Mouse (Mus musculus): ENCODE measurements around the gene Krtap12-1.
"Not testable (repeated sequence)": the region's sequence is repeated elsewhere in the genome, so short reads cannot be mapped to it uniquely, and the experiment has no call there.

The Krtap12-1 gene

DNA sequence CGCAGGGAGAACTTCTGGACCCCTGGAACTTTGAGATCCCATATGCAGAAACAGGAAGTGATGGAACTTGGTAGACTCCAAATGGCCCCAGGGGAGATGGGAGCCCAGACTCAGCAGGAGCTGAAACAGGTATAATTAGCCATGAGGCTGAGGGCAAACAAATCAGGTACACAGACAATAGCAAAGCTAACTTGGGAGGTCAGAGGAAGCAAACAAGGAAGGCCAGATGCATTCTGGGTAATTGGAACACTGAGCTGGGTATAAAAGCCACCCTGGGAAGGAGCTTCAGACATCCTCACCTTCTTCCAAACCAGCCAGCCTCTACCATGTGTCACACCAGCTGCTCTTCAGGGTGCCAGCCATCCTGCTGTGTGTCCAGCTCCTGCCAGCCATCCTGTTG is at the start of gene Krtap12-1:
TSS of gene Krtap12-1 (plus strand) at position 301 of the 400 bp plus-strand sequence.
- DNase-seq (ENCODE audit: inconsistent ontology term), result not testable (repeated sequence)

- DNase-seq (ENCODE audit: inconsistent ontology term), result no peak
Observed at GRCm38 (mm10) chr10:77670710-77671109, 49.7 kb upstream of the Krtap12-1 start.

DNA sequence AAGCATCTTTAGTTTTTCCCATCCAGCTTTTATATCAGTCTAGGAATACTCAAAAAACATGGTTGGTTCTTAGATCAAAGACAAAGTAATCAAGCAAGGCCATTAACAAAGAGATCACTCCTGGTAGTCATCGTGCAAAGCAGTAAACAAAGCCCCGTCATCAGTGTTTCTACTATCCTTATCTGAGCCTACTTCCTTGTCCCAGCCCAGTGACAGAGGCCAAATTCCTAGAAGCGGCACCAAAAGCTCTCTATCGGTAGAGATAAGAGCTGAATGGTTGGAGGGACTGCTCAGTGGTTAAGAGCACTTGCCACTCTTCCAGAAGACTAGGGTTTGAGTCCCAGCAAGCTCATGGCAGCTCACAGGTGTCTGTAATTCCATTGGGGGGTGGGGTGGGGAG is 48.9 kb upstream of the Krtap12-1 start:
- DNase-seq (ENCODE audit: inconsistent ontology term), result no peak

GRCm38 (mm10) chr10:77673765-77674164 is 46.6 kb upstream of the Krtap12-1 start:
- DNase-seq (ENCODE audit: inconsistent ontology term), result no peak

DNA sequence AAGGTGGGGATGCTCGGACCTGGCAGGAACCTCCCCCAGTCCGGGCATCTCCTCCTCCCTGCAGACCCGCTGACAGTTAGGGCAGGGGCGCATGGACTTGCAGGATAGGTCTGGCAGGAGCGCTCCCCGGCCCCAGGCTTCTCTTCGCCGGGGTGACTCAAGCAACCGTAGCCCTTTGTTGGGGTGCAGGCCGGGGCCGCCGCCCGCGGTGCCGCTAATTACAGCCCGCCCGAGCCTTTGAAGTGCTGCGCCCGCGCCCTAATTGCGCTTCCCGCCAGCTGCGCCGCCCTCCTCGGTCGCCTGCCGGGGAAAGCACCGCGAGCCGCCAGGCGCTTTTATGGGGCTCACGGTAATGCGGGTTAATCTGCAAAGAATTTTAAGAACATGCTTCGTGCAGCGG is 42.8 kb upstream of the Krtap12-1 start:
- peak; percentile 76 for DNase-seq (ENCODE audit: inconsistent ontology term)

- no peak for DNase-seq (ENCODE audit: inconsistent ontology term)
Observed at GRCm38 (mm10) chr10:77682994-77683393, 37.4 kb upstream of the Krtap12-1 start.

- DNase-seq (ENCODE audit: inconsistent ontology term), result no peak
Observed at GRCm38 (mm10) chr10:77684181-77684580, 36.2 kb upstream of the Krtap12-1 start.

- no peak for DNase-seq (ENCODE audit: inconsistent ontology term)
Observed at GRCm38 (mm10) chr10:77685895-77686664, 34.3 kb upstream of the Krtap12-1 start, which contains the start of gene Tspear. Tspear (plus strand) TSS chr10:77686569.

DNA sequence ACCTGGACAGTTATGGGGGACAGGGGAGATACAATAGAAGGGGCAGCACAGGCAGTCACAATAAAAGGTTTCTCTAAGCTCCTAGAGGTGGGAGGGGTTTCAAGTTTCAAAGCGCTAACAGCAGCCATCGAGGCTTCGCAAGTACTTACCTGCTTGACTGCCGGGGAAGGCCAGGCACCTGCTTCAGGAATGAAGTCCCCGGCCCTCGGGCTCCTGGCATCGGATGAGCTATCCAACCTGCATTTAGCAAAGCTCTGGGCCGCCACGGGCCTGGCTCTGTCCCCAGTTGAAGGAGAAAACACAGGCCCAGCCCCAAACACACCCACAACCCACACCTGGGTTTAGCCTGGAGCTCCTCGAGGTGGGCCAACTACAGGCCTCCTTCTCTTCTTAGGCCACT is 33.4 kb upstream of the Krtap12-1 start:
- DNase-seq (ENCODE audit: inconsistent ontology term), result no peak

- DNase-seq (ENCODE audit: inconsistent ontology term), result not testable (repeated sequence)
Observed at GRCm38 (mm10) chr10:77690356-77690807, 30.0 kb upstream of the Krtap12-1 start, which contains the start of gene Gm19402. Gm19402 (minus strand) TSS chr10:77690757.

GRCm38 (mm10) chr10:77697133-77697532 is 23.3 kb upstream of the Krtap12-1 start, which contains the start of gene Gm9508:
Gm9508 (minus strand) TSS chr10:77697233.
- DNase-seq (ENCODE audit: inconsistent ontology term), result no peak

DNA sequence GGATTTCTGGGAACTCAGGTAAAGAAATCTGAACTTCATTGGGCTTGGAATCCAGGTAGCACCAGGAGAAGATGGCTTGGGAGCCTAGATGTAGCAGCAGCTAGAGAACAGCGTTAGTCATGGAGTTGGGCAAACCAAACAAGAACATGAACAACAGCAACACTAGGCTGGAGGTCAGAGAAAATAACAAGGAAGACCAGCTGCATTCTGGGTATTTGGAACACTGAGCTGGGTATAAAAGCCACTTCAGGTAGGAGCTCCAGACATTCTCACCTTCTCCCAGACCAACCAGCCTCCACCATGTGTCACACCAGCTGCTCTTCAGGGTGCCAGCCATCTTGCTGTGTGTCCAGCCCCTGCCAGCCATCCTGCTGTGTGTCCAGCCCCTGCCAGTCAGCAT is 14.1 kb upstream of the Krtap12-1 start, which contains the start of gene Gm10272:
TSS of gene Gm10272 (plus strand) at position 301 of the 400 bp plus-strand sequence.
- no peak for DNase-seq (ENCODE audit: inconsistent ontology term)

- DNase-seq (ENCODE audit: inconsistent ontology term), result no peak
Observed at GRCm38 (mm10) chr10:77709831-77710230, 10.6 kb upstream of the Krtap12-1 start.

DNA sequence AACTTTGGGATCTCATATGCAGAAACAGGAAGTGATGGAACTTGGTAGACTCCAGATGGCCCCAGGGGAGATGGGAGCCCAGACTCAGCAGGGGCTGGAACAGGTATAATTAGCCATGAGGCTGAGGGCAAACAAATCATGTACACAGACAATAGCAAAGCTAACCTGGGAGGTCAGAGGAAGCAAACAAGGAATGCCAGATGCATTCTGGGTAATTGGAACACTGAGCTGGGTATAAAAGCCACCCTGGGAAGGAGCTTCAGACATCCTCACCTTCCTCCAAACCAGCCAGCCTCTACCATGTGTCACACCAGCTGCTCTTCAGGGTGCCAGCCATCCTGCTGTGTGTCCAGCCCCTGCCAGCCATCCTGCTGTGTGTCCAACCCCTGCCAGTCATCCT is 9.2 kb upstream of the Krtap12-1 start, which contains the start of gene Gm10024:
TSS of gene Gm10024 (plus strand) at position 301 of the 400 bp plus-strand sequence.
- not testable (repeated sequence) for DNase-seq (ENCODE audit: inconsistent ontology term)

GRCm38 (mm10) chr10:77713734-77714133 is 6.7 kb upstream of the Krtap12-1 start:
- DNase-seq (ENCODE audit: inconsistent ontology term), result no peak

DNA sequence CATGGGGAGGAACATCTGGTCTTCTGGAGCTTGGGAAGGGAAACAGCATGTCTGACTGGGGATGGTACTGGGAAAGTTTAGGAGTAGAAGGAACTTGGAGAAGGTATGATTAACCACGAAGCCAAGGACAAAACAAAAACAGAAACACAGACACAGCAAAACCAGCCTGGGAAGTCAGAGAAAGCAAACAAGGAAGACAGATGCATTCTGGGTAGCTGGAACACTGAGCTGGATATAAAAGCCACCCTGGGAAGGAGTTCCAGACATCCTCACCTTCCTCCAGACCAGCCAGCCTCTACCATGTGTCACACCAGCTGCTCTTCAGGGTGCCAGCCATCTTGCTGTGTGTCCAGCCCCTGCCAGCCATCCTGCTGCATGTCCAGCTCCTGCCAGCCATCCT is 4.9 kb upstream of the Krtap12-1 start, which contains the start of gene Gm10142:
TSS of gene Gm10142 (plus strand) at position 301 of the 400 bp plus-strand sequence.
- DNase-seq (ENCODE audit: inconsistent ontology term), result no peak

DNA sequence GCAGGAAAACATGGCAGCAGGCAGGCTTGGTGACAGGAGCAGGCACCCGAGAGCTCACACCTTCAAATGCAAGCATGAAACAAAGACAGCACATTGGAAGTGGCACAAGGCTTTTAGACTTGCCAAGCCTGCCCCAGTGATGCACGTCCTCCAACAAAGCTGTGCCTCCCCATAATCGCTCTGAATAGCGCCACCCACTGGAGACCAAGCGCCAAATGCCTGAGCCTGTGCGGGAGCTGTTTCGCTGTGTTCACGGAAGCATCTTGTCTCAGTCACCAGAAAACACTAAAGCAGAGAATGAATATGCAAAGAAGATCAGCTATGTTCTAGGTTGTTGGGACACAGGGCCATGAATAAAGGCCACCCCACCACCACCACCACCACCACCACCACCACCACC is 4.5 kb downstream of the Krtap12-1 start:
- no peak for DNase-seq (ENCODE audit: inconsistent ontology term)

DNA sequence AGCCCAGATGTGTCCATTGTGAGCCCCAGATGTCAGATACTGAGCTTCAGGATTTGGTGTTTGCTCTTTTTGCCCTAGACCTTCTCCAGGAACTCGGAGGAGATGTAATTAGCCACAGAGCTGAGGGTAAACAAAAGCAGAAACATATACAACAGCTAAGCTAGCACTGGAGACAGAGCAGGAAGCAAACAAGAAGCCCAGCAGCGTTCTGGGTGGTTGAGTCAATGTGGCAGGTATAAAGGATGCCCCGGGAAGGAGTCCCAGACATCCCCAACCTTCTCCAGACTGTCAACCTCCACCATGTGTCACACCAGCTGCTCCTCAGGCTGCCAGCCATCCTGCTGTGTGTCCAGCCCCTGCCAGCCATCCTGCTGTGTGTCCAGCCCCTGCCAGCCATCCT is 5.8 kb downstream of the Krtap12-1 start, which contains the start of gene Gm10100:
TSS of gene Gm10100 (plus strand) at position 301 of the 400 bp plus-strand sequence.
- no peak for DNase-seq (ENCODE audit: inconsistent ontology term)

DNA sequence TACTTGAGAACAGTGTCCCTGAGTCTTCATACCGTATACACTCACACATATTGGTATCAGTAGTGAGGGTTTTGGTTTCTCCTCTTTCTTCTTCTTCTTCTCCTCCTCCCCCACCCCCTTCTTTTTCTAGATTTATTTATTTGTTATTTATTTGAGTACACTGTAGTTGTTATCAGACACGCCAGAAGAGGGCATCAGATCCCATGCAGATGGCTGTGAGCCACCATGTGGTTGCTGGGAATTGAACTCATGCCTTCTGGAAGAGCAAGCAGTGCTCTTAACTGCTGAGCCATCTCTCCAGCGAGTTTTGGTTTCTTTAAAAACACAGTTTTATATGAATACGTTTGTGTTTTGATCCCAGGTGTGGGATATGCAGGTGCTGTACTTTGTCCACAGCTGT is 7.9 kb downstream of the Krtap12-1 start:
- no peak for DNase-seq (ENCODE audit: inconsistent ontology term)

DNA sequence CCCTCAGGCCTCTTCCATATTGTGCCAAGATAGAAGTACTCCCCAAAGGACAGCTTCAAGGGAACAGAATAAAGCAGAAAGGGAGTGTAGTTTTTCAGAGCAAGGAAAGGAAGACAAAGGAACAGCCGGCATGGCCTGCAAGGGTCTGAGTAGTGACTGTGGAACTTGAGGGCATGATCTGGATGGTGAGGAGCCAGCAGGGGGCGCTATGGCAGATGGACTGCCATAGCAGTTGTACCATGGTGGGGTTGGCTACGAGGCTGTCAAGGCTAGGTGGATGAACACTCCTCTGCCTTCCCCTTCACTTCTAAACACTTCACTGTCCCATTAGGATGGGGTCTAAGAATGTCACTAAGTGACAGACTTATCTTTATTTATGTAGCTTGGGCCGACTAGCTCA is 8.8 kb downstream of the Krtap12-1 start:
- no peak for DNase-seq (ENCODE audit: inconsistent ontology term)

DNA sequence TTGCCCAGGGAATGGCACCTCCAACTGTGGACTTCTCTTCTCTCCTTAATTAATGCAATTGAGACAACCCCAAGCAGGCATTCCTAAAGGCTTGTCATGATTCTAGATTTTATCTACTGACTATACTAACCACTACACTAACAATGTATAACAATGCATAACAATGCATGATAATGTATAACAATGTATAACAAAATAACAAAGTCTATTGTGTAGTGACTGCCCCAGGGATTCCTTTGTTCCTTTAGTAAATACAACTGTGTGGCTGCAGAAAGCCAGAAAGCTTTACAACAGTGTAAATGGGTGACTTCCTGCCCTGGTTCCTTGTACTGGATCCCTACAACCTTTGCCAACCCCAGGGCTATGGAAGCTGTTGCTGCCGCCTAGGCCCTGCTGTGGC is 15.5 kb downstream of the Krtap12-1 start:
- DNase-seq (ENCODE audit: inconsistent ontology term), result no peak

DNA sequence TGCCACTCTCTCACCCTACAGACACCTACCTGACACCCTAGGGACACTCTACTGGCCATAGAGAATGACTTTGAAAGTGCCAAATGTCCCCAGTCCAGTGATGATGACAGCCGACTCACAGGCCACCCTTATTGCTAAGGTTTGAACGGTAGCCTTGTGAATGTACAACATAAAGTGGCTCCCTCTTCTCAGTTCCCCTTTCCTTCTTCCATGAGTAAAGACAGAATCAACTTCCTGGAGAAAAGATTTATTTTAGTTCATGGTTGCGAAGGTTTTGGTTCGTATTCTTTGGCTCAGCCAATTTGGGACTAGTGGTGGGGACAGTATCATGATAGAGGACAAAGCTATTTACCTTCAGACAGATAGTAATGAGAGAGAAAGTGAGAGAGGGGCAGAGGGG is 18.5 kb downstream of the Krtap12-1 start:
- DNase-seq (ENCODE audit: inconsistent ontology term), result no peak

All from Muller cell, postnatal 12 days (primary cell).